Mouse (Mus musculus): ENCODE measurements around the gene Atf6.

- TF ChIP-seq KAT2A (IDR thresholded peaks at IDR 0.05; ENCODE audit: insufficient replicate concordance, low read length) (no peak), CTCF (conservative IDR thresholded peaks at IDR 0.05 in 1 of 2, IDR thresholded peaks at IDR 0.05 in 1 of 2; ENCODE audit: low read depth in 2 of 2, low read length in 2 of 2) (no peak), POLR2A (IDR thresholded peaks at IDR 0.05; ENCODE audit: low read depth, low read length) (no peak), RCOR1 (conservative IDR thresholded peaks at IDR 0.05; ENCODE audit: low read depth, low read length) (no peak), JUN (IDR thresholded peaks at IDR 0.05; ENCODE audit: insufficient read depth, low read depth, low read length) (no peak), TBP (conservative IDR thresholded peaks at IDR 0.05; ENCODE audit: low read depth, low read length) (no peak), USF2 (conservative IDR thresholded peaks at IDR 0.05; ENCODE audit: low read depth, low read length) (no peak), ZC3H11A (IDR thresholded peaks at IDR 0.05; ENCODE audit: low read depth, low read length) (no peak), USF1 (IDR thresholded peaks at IDR 0.05; ENCODE audit: low read depth, low read length) (no peak)
Measured at GRCm38 (mm10) chr1:170889310-170889709, 21.7 kb upstream of the Atf6 start.
